Mouse (Mus musculus) C2C12 (cell line): ENCODE results near the gene Dapk1.

Source experiments
- CEBPB ChIP-seq: IDR thresholded peaks from one replicate; pipeline ENCODE4 v1.6.1; 2011; ENCODE audit warnings: low read depth, mild to moderate bottlenecking, control low read depth, moderate library complexity
- CTCF ChIP-seq: IDR thresholded peaks from one replicate; pipeline ENCODE4 v1.5.1; 2011; ENCODE audit not compliant: control insufficient read depth, insufficient read depth, insufficient read length
- MYOG ChIP-seq: IDR thresholded peaks from one replicate; pipeline ENCODE4 v1.6.1; 2011; ENCODE audit not compliant: control insufficient read depth, insufficient read length; ENCODE audit errors: extremely low read depth
- USF1 ChIP-seq: IDR thresholded peaks from one replicate; pipeline ENCODE4 v1.6.1; 2011; ENCODE audit warnings: low read depth, mild to moderate bottlenecking, control low read depth, moderate library complexity

DNA sequence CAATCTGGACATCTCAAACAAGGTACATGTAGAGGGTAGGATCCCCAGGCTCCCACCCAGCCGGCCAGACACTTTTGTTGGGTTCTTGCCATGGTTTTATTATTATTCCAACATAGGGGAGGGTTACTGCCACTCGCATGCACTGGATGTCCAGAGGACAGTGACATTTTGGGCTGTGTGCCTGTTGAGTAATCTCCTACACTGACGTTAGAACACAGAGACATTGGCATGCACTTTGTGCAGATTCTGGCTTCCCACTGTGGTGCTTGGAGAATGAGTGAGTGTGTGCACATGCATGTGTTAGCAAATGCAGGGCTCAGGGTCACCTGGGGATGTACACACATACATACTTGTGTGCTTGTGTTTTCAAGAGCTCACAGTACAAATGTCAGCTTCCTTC, 129.3 kb downstream of the Dapk1 start:
- TF ChIP-seq CTCF (no peak), USF1 (no peak), CEBPB (no peak), MYOG (no peak)
